Mouse (Mus musculus): ENCODE measurements around the gene Gramd2. TPM values are rescaled to one million over a fixed set of nuclear protein-coding genes. Genes with fewer than 3 reads are reported as not detected.

Gramd2 gene
- polyA plus RNA-seq, 1 experiment from 2014 or later: 0.43 TPM

- H3K9me3 ChIP-seq (ENCODE audit: control insufficient read depth, low read length): no peaks in the 10 kb centered on the region
- 90% methylated on average over 4 of the region's 4 CpGs for whole genome bisulfite sequencing
- no peak overlapping the region for H3K27ac ChIP-seq (ENCODE audit: low read depth, low read length)
- H3K4me3 ChIP-seq (ENCODE audit: low read depth, low read length): no peak overlapping the region
- ATAC-seq (ENCODE audit: low FRiP score) (no peak), DNase-seq (ENCODE audit: low spot score) (no peak)
- H3K36me3 ChIP-seq (ENCODE audit: control insufficient read depth, insufficient read depth, low read length): peaks cover 21% of the 10 kb centered on the region
- H3K4me1 ChIP-seq (replicated peaks; ENCODE audit: control insufficient read depth, insufficient read depth, low read length): peaks cover 14% of the 10 kb centered on the region
- H3K27me3 ChIP-seq (ENCODE audit: control insufficient read depth, insufficient read depth, low read length): no peaks in the 10 kb centered on the region
- no peak overlapping the region for H3K9ac ChIP-seq (ENCODE audit: low read depth, low read length)
- no peak overlapping the region for H3K4me2 ChIP-seq (replicated peaks; ENCODE audit: low read depth, low read length)
Observed at GRCm38 (mm10) chr9:59664664-59665256, 15.2 kb upstream of the Gramd2 start.

- H3K27me3 ChIP-seq (ENCODE audit: control insufficient read depth, insufficient read depth, low read length): no peaks in the 10 kb centered on the region
- ATAC-seq (ENCODE audit: low FRiP score) (no peak), DNase-seq (ENCODE audit: low spot score) (no peak)
- no peaks in the 10 kb centered on the region for H3K9me3 ChIP-seq (ENCODE audit: control insufficient read depth, low read length)
- peaks cover 25% of the 10 kb centered on the region for H3K36me3 ChIP-seq (ENCODE audit: control insufficient read depth, insufficient read depth, low read length)
- no peak overlapping the region for H3K4me3 ChIP-seq (ENCODE audit: low read depth, low read length)
- H3K4me1 ChIP-seq (replicated peaks; ENCODE audit: control insufficient read depth, insufficient read depth, low read length): peaks cover 7% of the 10 kb centered on the region; the same call in 1 of the 2 replicates
- H3K9ac ChIP-seq (ENCODE audit: low read depth, low read length): no peak overlapping the region
- no peak overlapping the region for H3K4me2 ChIP-seq (replicated peaks; ENCODE audit: low read depth, low read length)
- 93% methylated on average over 8 of the region's 8 CpGs for WGBS
- no peak overlapping the region for H3K27ac ChIP-seq (ENCODE audit: low read depth, low read length)
Observed at GRCm38 (mm10) chr9:59666016-59666415, 13.9 kb upstream of the Gramd2 start.

GRCm38 (mm10) chr9:59666813-59667212 is 13.1 kb upstream of the Gramd2 start:
- no peak overlapping the region for H3K27ac ChIP-seq (ENCODE audit: low read depth, low read length)
- no peak overlapping the region for H3K9ac ChIP-seq (ENCODE audit: low read depth, low read length)
- no peak overlapping the region for H3K4me2 ChIP-seq (replicated peaks; ENCODE audit: low read depth, low read length)
- ATAC-seq (ENCODE audit: low FRiP score) (no peak), DNase-seq (ENCODE audit: low spot score) (no peak)
- WGBS: 72% methylated on average over 1 of the region's 1 CpGs
- H3K4me1 ChIP-seq (replicated peaks; ENCODE audit: control insufficient read depth, insufficient read depth, low read length): no peaks in the 10 kb centered on the region
- no peaks in the 10 kb centered on the region for H3K27me3 ChIP-seq (ENCODE audit: control insufficient read depth, insufficient read depth, low read length)
- H3K4me3 ChIP-seq (ENCODE audit: low read depth, low read length): no peak overlapping the region
- H3K9me3 ChIP-seq (ENCODE audit: control insufficient read depth, low read length): no peaks in the 10 kb centered on the region
- peaks cover 26% of the 10 kb centered on the region for H3K36me3 ChIP-seq (ENCODE audit: control insufficient read depth, insufficient read depth, low read length)

- no peaks in the 10 kb centered on the region for H3K9me3 ChIP-seq (ENCODE audit: control insufficient read depth, low read length)
- no peak overlapping the region for H3K4me2 ChIP-seq (replicated peaks; ENCODE audit: low read depth, low read length)
- peaks cover 27% of the 10 kb centered on the region for H3K36me3 ChIP-seq (ENCODE audit: control insufficient read depth, insufficient read depth, low read length)
- H3K4me1 ChIP-seq (replicated peaks; ENCODE audit: control insufficient read depth, insufficient read depth, low read length): no peaks in the 10 kb centered on the region
- no peak overlapping the region for H3K27ac ChIP-seq (ENCODE audit: low read depth, low read length)
- no peak overlapping the region for H3K9ac ChIP-seq (ENCODE audit: low read depth, low read length)
- DNase-seq (ENCODE audit: low spot score) (no peak), ATAC-seq (ENCODE audit: low FRiP score) (no peak)
- WGBS: 89% methylated on average over 4 of the region's 4 CpGs
- no peak overlapping the region for H3K4me3 ChIP-seq (ENCODE audit: low read depth, low read length)
- no peaks in the 10 kb centered on the region for H3K27me3 ChIP-seq (ENCODE audit: control insufficient read depth, insufficient read depth, low read length)
Observed at GRCm38 (mm10) chr9:59667250-59667649, 12.7 kb upstream of the Gramd2 start.

GRCm38 (mm10) chr9:59667904-59668303 is 12.0 kb upstream of the Gramd2 start:
- no peak overlapping the region for H3K4me3 ChIP-seq (ENCODE audit: low read depth, low read length)
- no peak overlapping the region for H3K27ac ChIP-seq (ENCODE audit: low read depth, low read length)
- no peak overlapping the region for H3K4me2 ChIP-seq (replicated peaks; ENCODE audit: low read depth, low read length)
- no peak for DNase-seq (ENCODE audit: low spot score)
- H3K9ac ChIP-seq (ENCODE audit: low read depth, low read length): no peak overlapping the region
- peaks cover 33% of the 10 kb centered on the region for H3K36me3 ChIP-seq (ENCODE audit: control insufficient read depth, insufficient read depth, low read length)
- H3K27me3 ChIP-seq (ENCODE audit: control insufficient read depth, insufficient read depth, low read length): no peaks in the 10 kb centered on the region
- H3K9me3 ChIP-seq (ENCODE audit: control insufficient read depth, low read length): no peaks in the 10 kb centered on the region
- ATAC-seq (ENCODE audit: low FRiP score): no peak
- H3K4me1 ChIP-seq (replicated peaks; ENCODE audit: control insufficient read depth, insufficient read depth, low read length): no peaks in the 10 kb centered on the region
- WGBS: 89% methylated on average over 6 of the region's 6 CpGs

- Histone ChIP-seq H3K27ac (ENCODE audit: low read depth, low read length) (no peak overlapping the region), H3K4me3 (ENCODE audit: low read depth, low read length) (no peak overlapping the region), H3K36me3 (ENCODE audit: control insufficient read depth, insufficient read depth, low read length) (peaks cover 38% of the 10 kb centered on the region), H3K4me2 (replicated peaks; ENCODE audit: low read depth, low read length) (no peak overlapping the region), H3K9me3 (ENCODE audit: control insufficient read depth, low read length) (no peaks in the 10 kb centered on the region), H3K9ac (ENCODE audit: low read depth, low read length) (no peak overlapping the region), H3K27me3 (ENCODE audit: control insufficient read depth, insufficient read depth, low read length) (no peaks in the 10 kb centered on the region), H3K4me1 (replicated peaks; ENCODE audit: control insufficient read depth, insufficient read depth, low read length) (no peaks in the 10 kb centered on the region)
- ATAC-seq (ENCODE audit: low FRiP score) (no peak), DNase-seq (ENCODE audit: low spot score) (no peak)
- WGBS: 78% methylated on average over 7 of the region's 7 CpGs
Observed at GRCm38 (mm10) chr9:59668473-59668872, 11.5 kb upstream of the Gramd2 start.

- Histone ChIP-seq H3K27me3 (ENCODE audit: control insufficient read depth, insufficient read depth, low read length) (no peaks in the 10 kb centered on the region), H3K9me3 (ENCODE audit: control insufficient read depth, low read length) (no peaks in the 10 kb centered on the region), H3K9ac (ENCODE audit: low read depth, low read length) (no peak overlapping the region), H3K4me3 (ENCODE audit: low read depth, low read length) (no peak overlapping the region), H3K36me3 (ENCODE audit: control insufficient read depth, insufficient read depth, low read length) (peaks cover 40% of the 10 kb centered on the region), H3K27ac (ENCODE audit: low read depth, low read length) (no peak overlapping the region), H3K4me1 (replicated peaks; ENCODE audit: control insufficient read depth, insufficient read depth, low read length) (no peaks in the 10 kb centered on the region), H3K4me2 (replicated peaks; ENCODE audit: low read depth, low read length) (no peak overlapping the region)
- DNase-seq (ENCODE audit: low spot score) (no peak), ATAC-seq (ENCODE audit: low FRiP score) (no peak)
- WGBS: 85% methylated on average over 4 of the region's 4 CpGs
Observed at GRCm38 (mm10) chr9:59669172-59669571, 10.8 kb upstream of the Gramd2 start.

GRCm38 (mm10) chr9:59672195-59672894 is 7.6 kb upstream of the Gramd2 start:
- Histone ChIP-seq H3K4me3 (ENCODE audit: low read depth, low read length) (no peak overlapping the region), H3K9me3 (ENCODE audit: control insufficient read depth, low read length) (no peaks in the 10 kb centered on the region), H3K4me2 (replicated peaks; ENCODE audit: low read depth, low read length) (no peak overlapping the region), H3K4me1 (replicated peaks; ENCODE audit: control insufficient read depth, insufficient read depth, low read length) (no peaks in the 10 kb centered on the region), H3K27me3 (ENCODE audit: control insufficient read depth, insufficient read depth, low read length) (no peaks in the 10 kb centered on the region), H3K36me3 (ENCODE audit: control insufficient read depth, insufficient read depth, low read length) (peaks cover 42% of the 10 kb centered on the region), H3K27ac (ENCODE audit: low read depth, low read length) (no peak overlapping the region), H3K9ac (ENCODE audit: low read depth, low read length) (no peak overlapping the region)
- DNase-seq (ENCODE audit: low spot score): no peak
- 95% methylated on average over 12 of the region's 12 CpGs for WGBS
- ATAC-seq (ENCODE audit: low FRiP score): no peak

- Histone ChIP-seq H3K36me3 (ENCODE audit: control insufficient read depth, insufficient read depth, low read length) (peaks cover 40% of the 10 kb centered on the region), H3K9me3 (ENCODE audit: control insufficient read depth, low read length) (no peaks in the 10 kb centered on the region), H3K4me3 (ENCODE audit: low read depth, low read length) (no peak overlapping the region), H3K27me3 (ENCODE audit: control insufficient read depth, insufficient read depth, low read length) (no peaks in the 10 kb centered on the region), H3K9ac (ENCODE audit: low read depth, low read length) (no peak overlapping the region), H3K4me1 (replicated peaks; ENCODE audit: control insufficient read depth, insufficient read depth, low read length) (no peaks in the 10 kb centered on the region), H3K27ac (ENCODE audit: low read depth, low read length) (no peak overlapping the region), H3K4me2 (replicated peaks; ENCODE audit: low read depth, low read length) (no peak overlapping the region)
- WGBS: 83% methylated on average over 2 of the region's 2 CpGs
- DNase-seq (ENCODE audit: low spot score) (no peak), ATAC-seq (ENCODE audit: low FRiP score) (no peak)
Observed at GRCm38 (mm10) chr9:59673427-59673826, 6.5 kb upstream of the Gramd2 start.

Measured in hindbrain, embryonic 11.5 days (tissue).